Mouse (Mus musculus): ENCODE measurements at regions not wholly inside any gene's neighbourhood (a gene's known extent, or its start where the extent isn't known, plus 50 kb on each side); places are given as distances from the start of the nearest gene placed in this dataset.

GRCm38 (mm10) chr17:9484098-9484497 lies 62.2 kb downstream of the Gm17728 start:
- POLR2A ChIA-PET = no interaction called here
- CTCF ChIA-PET = no interaction called here

DNA sequence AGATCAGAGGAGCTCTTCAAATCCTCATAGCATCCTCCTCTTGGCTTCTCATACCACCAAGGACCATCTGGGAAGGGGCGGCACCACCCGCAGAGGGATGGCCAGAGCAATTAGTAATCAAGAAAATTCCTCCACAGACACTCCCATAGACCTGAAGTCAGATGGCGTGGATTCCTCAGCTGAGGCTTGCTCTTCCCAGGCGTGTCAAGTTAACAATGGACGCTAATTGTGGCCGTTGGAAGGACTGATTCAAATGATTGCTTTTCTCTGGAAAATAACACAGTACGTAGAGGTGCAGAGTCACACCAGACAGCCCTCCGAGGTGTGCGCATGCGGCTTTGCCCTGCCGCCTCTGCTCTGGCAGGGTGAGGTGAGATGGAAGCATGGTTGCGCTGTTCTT lies 62.7 kb downstream of the Gm17728 start:
- ChIA-PET CTCF (interaction anchor here in 1 of 4 experiments (1.0 kb wide), 1 partner anchor 217 kb away, joined by 4 read pairs; no protein-coding TSS in a partner anchor), POLR2A (interaction anchor here in 1 of 4 experiments (0.5 kb wide), 1 partner anchor 61 kb away, joined by 3 read pairs; no protein-coding TSS in a partner anchor)

- POLR2A ChIA-PET = no interaction called here
- CTCF ChIA-PET = no interaction called here
These were observed 107.5 kb downstream of the Gm17728 start for GRCm38 (mm10) chr17:9529340-9529739.

DNA sequence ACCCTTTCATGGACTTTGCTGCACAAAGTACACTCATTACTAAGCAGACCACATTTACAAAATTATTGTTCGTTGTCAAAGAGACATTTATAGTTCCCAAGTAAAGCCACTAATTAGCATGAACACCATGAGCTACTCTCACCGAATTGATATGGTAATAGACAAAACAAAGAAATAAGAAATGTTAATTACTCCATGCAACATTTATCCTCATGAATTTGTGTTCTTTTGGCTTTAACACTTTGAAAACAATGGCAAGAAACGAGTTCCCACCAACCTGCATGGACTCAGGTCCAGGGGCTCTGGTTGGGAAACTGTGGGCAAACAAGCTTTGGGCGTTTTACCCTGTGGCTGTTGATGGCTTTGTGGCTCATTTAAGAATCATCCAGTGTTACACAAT lies 114.2 kb downstream of the Gm17728 start:
- ChIA-PET POLR2A (no interaction called here), CTCF (no interaction called here)

GRCm38 (mm10) chr17:9538371-9538770 lies 116.5 kb downstream of the Gm17728 start:
- POLR2A ChIA-PET = no interaction called here
- CTCF ChIA-PET = no interaction called here

- POLR2A ChIA-PET = no interaction called here
- CTCF ChIA-PET = no interaction called here
These were observed 118.3 kb downstream of the Gm17728 start for GRCm38 (mm10) chr17:9540156-9540555.

- CTCF ChIA-PET = no interaction called here
- POLR2A ChIA-PET = no interaction called here
These were observed 121.5 kb downstream of the Gm17728 start for GRCm38 (mm10) chr17:9543224-9543797.

GRCm38 (mm10) chr17:9557544-9557943 lies 112.0 kb downstream of the Pabpc6 start:
- CTCF ChIA-PET = interaction anchor here in 1 of 4 experiments (0.5 kb wide), 1 partner anchor 239 kb away, joined by 17 read pairs; no protein-coding TSS in a partner anchor
- POLR2A ChIA-PET = no interaction called here

- ChIA-PET POLR2A (no interaction called here), CTCF (no interaction called here)
These were observed 102.7 kb downstream of the Pabpc6 start for GRCm38 (mm10) chr17:9566846-9567245.

DNA sequence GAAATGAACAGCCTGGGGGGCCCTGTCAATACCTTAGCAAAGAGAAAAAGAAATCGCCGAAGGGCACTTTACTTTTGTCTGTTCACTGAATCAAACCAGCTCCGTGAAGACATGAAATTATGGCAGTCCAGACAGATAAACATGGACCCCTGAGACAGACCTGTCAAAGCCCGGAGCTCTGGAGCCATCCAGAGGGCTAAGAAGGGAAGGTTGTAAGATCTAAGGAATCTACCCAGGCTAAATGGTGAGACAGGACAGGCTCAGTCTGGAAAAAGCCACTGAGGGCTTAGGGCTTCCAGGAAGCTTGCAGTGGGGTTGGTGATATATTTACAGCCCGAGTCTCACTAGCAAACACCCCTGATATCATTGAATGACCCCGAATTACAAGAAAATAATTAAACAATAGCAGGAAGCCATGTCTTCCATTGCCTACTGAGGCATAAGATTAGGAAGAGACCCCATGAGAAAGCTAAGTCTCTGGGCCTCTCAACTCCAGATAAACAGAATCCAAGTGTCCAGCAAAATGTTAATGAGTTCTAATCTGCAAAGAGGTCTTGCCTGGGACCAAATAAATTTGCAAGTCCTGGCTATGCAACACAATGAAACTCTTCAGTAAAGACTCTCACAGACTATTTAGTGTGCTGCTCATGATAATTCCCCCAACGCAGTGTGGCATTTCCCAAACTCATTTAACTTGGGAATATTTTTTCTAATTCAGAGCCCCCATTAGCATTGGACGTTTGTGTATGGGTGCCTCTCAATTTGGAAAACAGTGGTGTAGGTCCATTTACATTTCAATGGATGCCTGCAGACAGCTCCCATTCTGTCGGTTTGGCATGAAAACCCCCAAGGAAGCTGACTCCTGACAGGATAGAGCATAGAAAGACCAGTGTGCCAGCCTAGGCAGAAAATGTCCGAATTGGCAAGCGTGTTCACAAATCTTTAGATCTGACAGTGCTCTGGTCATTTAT lies 89.8 kb downstream of the Pabpc6 start:
- POLR2A ChIA-PET = interaction anchor here in 3 of 4 experiments (0.7 to 1.2 kb wide), 3 partner anchors 12 to 750 kb away, joined by 3 read pairs; no protein-coding TSS in a partner anchor
- CTCF ChIA-PET = interaction anchor here in 3 of 4 experiments (0.5 to 1.4 kb wide), 4 partner anchors 51 to 686 kb away, joined by 3 to 4 read pairs (median 3); no protein-coding TSS in a partner anchor

DNA sequence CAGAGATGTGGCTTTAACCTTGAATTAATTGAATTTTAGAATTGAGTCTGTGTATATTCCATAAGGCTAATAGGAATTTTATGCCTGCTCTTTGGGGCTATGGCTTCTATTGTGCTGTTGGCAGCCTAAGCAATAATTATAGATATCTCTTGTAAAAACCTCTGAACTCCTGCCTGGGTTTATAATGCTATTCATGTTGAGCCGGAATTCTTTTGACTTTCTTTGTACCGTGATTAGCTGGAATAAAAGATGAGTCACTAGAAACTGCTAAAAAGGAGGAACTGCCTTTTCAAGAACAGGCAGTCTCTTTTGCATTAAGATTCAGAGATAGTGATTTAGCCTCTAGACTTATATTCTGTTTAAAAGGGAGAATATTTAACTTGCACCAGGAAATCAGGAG lies 71.4 kb downstream of the Pabpc6 start:
- ChIA-PET CTCF (no interaction called here), POLR2A (interaction anchor here in 1 of 4 experiments (0.6 kb wide), 1 partner anchor 401 kb away, joined by 6 read pairs; no protein-coding TSS in a partner anchor)

- POLR2A ChIA-PET = no interaction called here
- CTCF ChIA-PET = interaction anchor here in 1 of 4 experiments (0.6 kb wide), 1 partner anchor 580 kb away, joined by 4 read pairs; no protein-coding TSS in a partner anchor
These were observed 69.1 kb downstream of the Pabpc6 start for GRCm38 (mm10) chr17:9600459-9600858.

All from embryonic stem cell, embryonic (primary cell).